Mouse (Mus musculus): ENCODE data around the gene Itga6.
"Not testable (repeated sequence)": the region's sequence is repeated elsewhere in the genome, so short reads cannot be mapped to it uniquely, and the experiment has no call there.

DNA sequence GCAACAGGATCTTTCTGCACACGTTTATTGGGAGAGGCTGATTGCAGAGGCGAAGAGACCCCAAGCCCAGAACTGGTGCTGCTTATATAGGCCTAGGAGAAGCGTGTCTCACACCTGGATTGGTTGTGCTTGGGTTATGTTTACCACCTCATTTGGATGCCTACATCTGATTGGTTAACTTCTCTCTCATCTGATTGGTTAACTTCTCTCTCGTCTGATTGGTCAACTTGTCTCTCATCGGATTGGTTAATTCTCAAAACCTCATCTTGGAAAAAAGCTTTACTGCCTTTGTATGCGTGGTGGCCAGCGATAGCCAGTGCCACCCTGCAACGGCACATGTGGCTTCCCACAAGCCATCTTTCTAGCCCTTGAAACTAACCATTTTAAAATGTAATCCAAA lies 160.9 kb downstream of the Itga6 start:
- TF ChIP-seq EP300, CTCF (IDR thresholded peaks at IDR 0.05; ENCODE audit: low read depth): not testable (repeated sequence)

All from heart, postnatal 0 days (tissue).